Mouse (Mus musculus): ENCODE data around the gene Mob2. TPM values are rescaled to one million over a fixed set of nuclear protein-coding genes. Genes with fewer than 3 reads are reported as not detected.
A peak's percentile ranks its signal among the peaks of the same experiment; 100 is the strongest.

Mob2 gene
- polyA plus RNA-seq, 1 experiment = 54.0 TPM

GRCm38 (mm10) chr7:142089648-142090447 is 29.0 kb upstream of the Mob2 start:
- Histone ChIP-seq H3K4me3 (replicated peaks; ENCODE audit: extremely low read depth, low read depth, low read length) (no peak overlapping the region), H3K4me1 (ENCODE audit: control insufficient read depth, insufficient read depth, low read length) (peaks cover 7% of the 10 kb centered on the region)
- TF ChIP-seq CTCF (IDR thresholded peaks at IDR 0.05; ENCODE audit: insufficient read depth, low read length) (no peak), POLR2A (IDR thresholded peaks at IDR 0.05; ENCODE audit: borderline replicate concordance, extremely low read depth, low read depth, low read length) (no peak)
- WGBS = 66% methylated on average over 17 of the region's 17 CpGs
- no peak for DNase-seq

- WGBS = 40% methylated on average over 5 of the region's 5 CpGs
Measured at GRCm38 (mm10) chr7:142088886-142089285, 28.0 kb upstream of the Mob2 start.

GRCm38 (mm10) chr7:142087069-142087652 is 26.3 kb upstream of the Mob2 start:
- 80% methylated on average over 1 of the region's 1 CpGs for WGBS
- no peak for TF ChIP-seq CTCF (IDR thresholded peaks at IDR 0.05; ENCODE audit: insufficient read depth, low read length)
- no peak for TF ChIP-seq POLR2A (IDR thresholded peaks at IDR 0.05; ENCODE audit: borderline replicate concordance, extremely low read depth, low read depth, low read length)
- H3K4me3 ChIP-seq (replicated peaks; ENCODE audit: extremely low read depth, low read depth, low read length) = no peak overlapping the region
- no peak for DNase-seq
- peaks cover 13% of the 10 kb centered on the region for H3K4me1 ChIP-seq (ENCODE audit: control insufficient read depth, insufficient read depth, low read length)

More at GRCm38 (mm10) chr7:142088886-142089285, 28.0 kb upstream of the Mob2 start:
- Histone ChIP-seq H3K4me1 (ENCODE audit: control insufficient read depth, insufficient read depth, low read length) (peaks cover 13% of the 10 kb centered on the region), H3K4me3 (replicated peaks; ENCODE audit: extremely low read depth, low read depth, low read length) (no peak overlapping the region)
- DNase-seq = no peak
- TF ChIP-seq CTCF (IDR thresholded peaks at IDR 0.05; ENCODE audit: insufficient read depth, low read length) (no peak), POLR2A (IDR thresholded peaks at IDR 0.05; ENCODE audit: borderline replicate concordance, extremely low read depth, low read depth, low read length) (no peak)

GRCm38 (mm10) chr7:142086159-142086905 is 25.5 kb upstream of the Mob2 start:
- Histone ChIP-seq H3K4me1 (ENCODE audit: control insufficient read depth, insufficient read depth, low read length) (peaks cover 13% of the 10 kb centered on the region), H3K4me3 (replicated peaks; ENCODE audit: extremely low read depth, low read depth, low read length) (no peak overlapping the region)
- DNase-seq = no peak
- TF ChIP-seq POLR2A (IDR thresholded peaks at IDR 0.05; ENCODE audit: borderline replicate concordance, extremely low read depth, low read depth, low read length) = no peak
- TF ChIP-seq CTCF (IDR thresholded peaks at IDR 0.05; ENCODE audit: insufficient read depth, low read length) = no peak
- 86% methylated on average over 4 of the region's 4 CpGs for WGBS

GRCm38 (mm10) chr7:142084820-142085219 is 24.0 kb upstream of the Mob2 start:
- Histone ChIP-seq H3K4me3 (replicated peaks; ENCODE audit: extremely low read depth, low read depth, low read length) (no peak overlapping the region), H3K4me1 (ENCODE audit: control insufficient read depth, insufficient read depth, low read length) (peaks cover 13% of the 10 kb centered on the region)
- TF ChIP-seq POLR2A (IDR thresholded peaks at IDR 0.05; ENCODE audit: borderline replicate concordance, extremely low read depth, low read depth, low read length) (no peak), CTCF (IDR thresholded peaks at IDR 0.05; ENCODE audit: insufficient read depth, low read length) (no peak)
- 30% methylated on average over 3 of the region's 3 CpGs for WGBS
- DNase-seq = peak; percentile 88

GRCm38 (mm10) chr7:142084395-142084794 is 23.5 kb upstream of the Mob2 start:
- 29% methylated on average over 5 of the region's 5 CpGs for WGBS
- TF ChIP-seq CTCF (IDR thresholded peaks at IDR 0.05; ENCODE audit: insufficient read depth, low read length) (no peak), POLR2A (IDR thresholded peaks at IDR 0.05; ENCODE audit: borderline replicate concordance, extremely low read depth, low read depth, low read length) (no peak)
- DNase-seq = peak; percentile 36
- peaks cover 13% of the 10 kb centered on the region for H3K4me1 ChIP-seq (ENCODE audit: control insufficient read depth, insufficient read depth, low read length)
- H3K4me3 ChIP-seq (replicated peaks; ENCODE audit: extremely low read depth, low read depth, low read length) = no peak overlapping the region

GRCm38 (mm10) chr7:142083588-142084317 is 22.9 kb upstream of the Mob2 start:
- Histone ChIP-seq H3K4me1 (ENCODE audit: control insufficient read depth, insufficient read depth, low read length) (peaks cover 13% of the 10 kb centered on the region), H3K4me3 (replicated peaks; ENCODE audit: extremely low read depth, low read depth, low read length) (no peak overlapping the region)
- TF ChIP-seq CTCF (IDR thresholded peaks at IDR 0.05; ENCODE audit: insufficient read depth, low read length) = no peak
- TF ChIP-seq POLR2A (IDR thresholded peaks at IDR 0.05; ENCODE audit: borderline replicate concordance, extremely low read depth, low read depth, low read length) = no peak
- WGBS = 31% methylated on average over 12 of the region's 12 CpGs
- peak; percentile 66 for DNase-seq

GRCm38 (mm10) chr7:142082607-142083006 is 21.7 kb upstream of the Mob2 start:
- TF ChIP-seq POLR2A (IDR thresholded peaks at IDR 0.05; ENCODE audit: borderline replicate concordance, extremely low read depth, low read depth, low read length) (no peak), CTCF (IDR thresholded peaks at IDR 0.05; ENCODE audit: insufficient read depth, low read length) (no peak)
- peaks cover 13% of the 10 kb centered on the region for H3K4me1 ChIP-seq (ENCODE audit: control insufficient read depth, insufficient read depth, low read length)
- WGBS = 76% methylated on average over 16 of the region's 16 CpGs
- no peak for DNase-seq
- no peak overlapping the region for H3K4me3 ChIP-seq (replicated peaks; ENCODE audit: extremely low read depth, low read depth, low read length)

- H3K4me3 ChIP-seq (replicated peaks; ENCODE audit: extremely low read depth, low read depth, low read length) = no peak overlapping the region
- H3K4me1 ChIP-seq (ENCODE audit: control insufficient read depth, insufficient read depth, low read length) = peaks cover 13% of the 10 kb centered on the region
- WGBS = 62% methylated on average over 38 of the region's 38 CpGs
- no peak for DNase-seq
- TF ChIP-seq POLR2A (IDR thresholded peaks at IDR 0.05; ENCODE audit: borderline replicate concordance, extremely low read depth, low read depth, low read length) (no peak), CTCF (IDR thresholded peaks at IDR 0.05; ENCODE audit: insufficient read depth, low read length) (no peak)
Measured at GRCm38 (mm10) chr7:142082179-142082578, 21.3 kb upstream of the Mob2 start.
